Mouse (Mus musculus) cerebellum, postnatal 14 days (tissue): ENCODE data around the gene Rph3al.
A peak's percentile ranks its signal among the peaks of the same experiment; 100 is the strongest.

Experiments used
- DNase-seq, 2 experiments: peaks; one replicate each; pipeline ENCODE4 v3.0.0; 2021; ENCODE audit warnings: mixed read lengths in 2 of 2

The Rph3al gene

GRCm38 (mm10) chr11:75801771-75802550 lies 136.3 kb downstream of the Rph3al start:
- no peak for DNase-seq

- no peak for DNase-seq
Observed at GRCm38 (mm10) chr11:75801369-75801768, 136.9 kb downstream of the Rph3al start.

- DNase-seq = no peak
Observed at GRCm38 (mm10) chr11:75796536-75797246, 141.5 kb downstream of the Rph3al start.

- DNase-seq = peak; percentile 65 to 70
Observed at GRCm38 (mm10) chr11:75796029-75796445, 142.2 kb downstream of the Rph3al start, which contains the start of gene Doc2b. Doc2b (minus strand) TSS chr11:75796049.

GRCm38 (mm10) chr11:75795321-75795636 lies 142.9 kb downstream of the Rph3al start:
- no peak for DNase-seq

GRCm38 (mm10) chr11:75794602-75795320 lies 143.5 kb downstream of the Rph3al start:
- DNase-seq = no peak

GRCm38 (mm10) chr11:75793351-75793750 lies 144.9 kb downstream of the Rph3al start:
- DNase-seq = no peak

GRCm38 (mm10) chr11:75792535-75792934 lies 145.7 kb downstream of the Rph3al start:
- DNase-seq = no peak

- no peak for DNase-seq
Observed at GRCm38 (mm10) chr11:75785897-75786296, 152.3 kb downstream of the Rph3al start.

- no peak for DNase-seq
Observed at GRCm38 (mm10) chr11:75783799-75784198, 154.4 kb downstream of the Rph3al start.

GRCm38 (mm10) chr11:75781919-75782318 lies 156.3 kb downstream of the Rph3al start:
- peak; percentile 89 to 90 for DNase-seq
